Mouse (Mus musculus) embryo, embryonic 11 days (tissue): ENCODE measurements at regions not wholly inside any gene's neighbourhood (a gene's known extent, or its start where the extent isn't known, plus 50 kb on each side); places are given as distances from the start of the nearest gene placed in this dataset.

ENCODE experiments used
- DNase-seq: peaks from one replicate; pipeline ENCODE4 v3.0.0-alpha.2; 2015

- DNase-seq, result no peak
Measured at GRCm38 (mm10) chr8:113190537-113190936, 444.9 kb upstream of the Mon1b start.

GRCm38 (mm10) chr8:113191537-113191936, 443.9 kb upstream of the Mon1b start:
- DNase-seq, result no peak
